Mouse (Mus musculus) thymus, adult 2 months (tissue): ENCODE measurements at regions not wholly inside any gene's neighbourhood (a gene's known extent, or its start where the extent isn't known, plus 50 kb on each side); places are given as distances from the start of the nearest gene placed in this dataset.

Experiments
- CTCF ChIP-seq: fragments of 200-500 bp; IDR thresholded peaks from 2 replicates; pipeline ENCODE4 v1.5.1; 2012; ENCODE audit warnings: mild to moderate bottlenecking, control low read depth, low read length, moderate library complexity, borderline replicate concordance; ENCODE audit not compliant: control insufficient read depth, poor library complexity, insufficient read depth; ENCODE audit errors: extremely low read depth
- POLR2A ChIP-seq: fragments of 200-500 bp; IDR thresholded peaks from 2 replicates; pipeline ENCODE4 v1.6.1; 2012; ENCODE audit warnings: mild to moderate bottlenecking, low read length, control low read depth, moderate library complexity; ENCODE audit not compliant: control insufficient read depth, poor library complexity, insufficient read depth; ENCODE audit errors: extremely low read depth

DNA sequence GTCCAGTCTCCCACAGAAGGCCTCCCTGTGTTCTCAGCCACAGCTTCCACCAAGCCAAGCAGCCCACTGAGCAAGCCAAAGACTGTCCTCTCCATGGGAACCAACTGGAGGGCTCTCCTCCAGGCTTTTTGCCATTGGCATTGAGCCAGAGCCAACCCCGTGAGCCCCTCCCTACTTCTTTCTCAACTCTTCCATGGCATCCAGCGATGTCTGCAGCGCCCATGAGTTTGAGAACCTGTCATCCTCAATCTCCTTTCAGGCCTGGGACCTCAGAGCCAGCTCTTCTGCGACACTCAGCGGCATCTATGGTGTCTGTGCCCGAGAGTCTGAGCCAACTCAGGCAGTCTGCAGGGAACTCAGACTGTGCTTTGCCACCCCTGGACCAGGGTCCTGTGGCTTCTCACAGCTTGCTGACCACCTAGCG, 439.7 kb downstream of the Rfpl4b start:
- no peak for TF ChIP-seq CTCF
- TF ChIP-seq POLR2A = no peak
